Mouse (Mus musculus): Measurements from ENCODE around the gene Atp5j. TPM values are rescaled to one million over a fixed set of nuclear protein-coding genes. Genes with fewer than 3 reads are reported as not detected.

Gene Atp5j
- total and polyA plus RNA-seq, 2 experiments from 2014 or later: 405 to 3,491 TPM

- 0 out of 2 replicates have a peak, but pooled peaks cover 4% of the 10 kb centered on the region for H3K36me3 ChIP-seq (replicated peaks; ENCODE audit: control insufficient read depth, insufficient read depth, low read length)
- no peak overlapping the region for H3K9ac ChIP-seq (replicated peaks; ENCODE audit: low read depth, low read length)
- TF ChIP-seq CTCF (IDR thresholded peaks at IDR 0.05; ENCODE audit: low read depth) (no peak), EP300 (IDR thresholded peaks at IDR 0.05; ENCODE audit: low read depth) (no peak)
- no peaks in the 10 kb centered on the region for H3K9me3 ChIP-seq (replicated peaks; ENCODE audit: control insufficient read depth, low read length)
- no peak for ATAC-seq (ENCODE audit: insufficient read depth, low read depth)
- no peak overlapping the region for H3K4me3 ChIP-seq (ENCODE audit: low read depth, low read length)
- H3K27ac ChIP-seq (ENCODE audit: low read depth): no peak overlapping the region
- no peak overlapping the region for H3K4me2 ChIP-seq (ENCODE audit: low read depth, low read length)
- H3K4me1 ChIP-seq (ENCODE audit: control insufficient read depth, insufficient read depth): no peaks in the 10 kb centered on the region
- 90% methylated on average over 3 of the region's 3 CpGs for WGBS
- H3K27me3 ChIP-seq (ENCODE audit: control insufficient read depth, insufficient read depth, low read length): no peaks in the 10 kb centered on the region
- DNase-seq (ENCODE audit: low spot score): no peak
Observed at GRCm38 (mm10) chr16:84806175-84806574, 29.2 kb downstream of the Atp5j start.

GRCm38 (mm10) chr16:84804866-84805265 is 30.6 kb downstream of the Atp5j start:
- H3K4me2 ChIP-seq (ENCODE audit: low read depth, low read length): no peak overlapping the region
- no peak for DNase-seq (ENCODE audit: low spot score)
- peak; percentile 56; the same call in 1 of the 2 replicates for TF ChIP-seq EP300 (IDR thresholded peaks at IDR 0.05; ENCODE audit: low read depth)
- TF ChIP-seq CTCF (IDR thresholded peaks at IDR 0.05; ENCODE audit: low read depth): no peak
- H3K27ac ChIP-seq (ENCODE audit: low read depth): peak overlapping the region; percentile 59
- H3K36me3 ChIP-seq (replicated peaks; ENCODE audit: control insufficient read depth, insufficient read depth, low read length): 0 out of 2 replicates have a peak, but pooled peaks cover 4% of the 10 kb centered on the region
- H3K9ac ChIP-seq (replicated peaks; ENCODE audit: low read depth, low read length): no peak overlapping the region
- H3K4me1 ChIP-seq (ENCODE audit: control insufficient read depth, insufficient read depth): no peaks in the 10 kb centered on the region
- ATAC-seq (ENCODE audit: insufficient read depth, low read depth): no peak
- H3K4me3 ChIP-seq (ENCODE audit: low read depth, low read length): no peak overlapping the region
- H3K9me3 ChIP-seq (replicated peaks; ENCODE audit: control insufficient read depth, low read length): no peaks in the 10 kb centered on the region
- WGBS: 62% methylated on average over 5 of the region's 5 CpGs
- H3K27me3 ChIP-seq (ENCODE audit: control insufficient read depth, insufficient read depth, low read length): no peaks in the 10 kb centered on the region

GRCm38 (mm10) chr16:84802217-84802616 is 33.2 kb downstream of the Atp5j start:
- ATAC-seq (ENCODE audit: insufficient read depth, low read depth): peak; percentile 47; the same call in 1 of the 2 replicates
- Histone ChIP-seq H3K4me3 (ENCODE audit: low read depth, low read length) (no peak overlapping the region), H3K4me1 (ENCODE audit: control insufficient read depth, insufficient read depth) (no peaks in the 10 kb centered on the region), H3K27ac (ENCODE audit: low read depth) (peak overlapping the region; percentile 7; the same call in 1 of the 2 replicates), H3K36me3 (replicated peaks; ENCODE audit: control insufficient read depth, insufficient read depth, low read length) (no peaks in the 10 kb centered on the region), H3K4me2 (ENCODE audit: low read depth, low read length) (no peak overlapping the region), H3K9ac (replicated peaks; ENCODE audit: low read depth, low read length) (no peak overlapping the region), H3K9me3 (replicated peaks; ENCODE audit: control insufficient read depth, low read length) (no peaks in the 10 kb centered on the region), H3K27me3 (ENCODE audit: control insufficient read depth, insufficient read depth, low read length) (no peaks in the 10 kb centered on the region)
- WGBS: 33% methylated on average over 6 of the region's 6 CpGs
- TF ChIP-seq CTCF (IDR thresholded peaks at IDR 0.05; ENCODE audit: low read depth) (no peak), EP300 (IDR thresholded peaks at IDR 0.05; ENCODE audit: low read depth) (no peak)
- peak; percentile 50 for DNase-seq (ENCODE audit: low spot score)

- no peak for DNase-seq (ENCODE audit: low spot score)
- Histone ChIP-seq H3K4me1 (ENCODE audit: control insufficient read depth, insufficient read depth) (no peaks in the 10 kb centered on the region), H3K4me3 (ENCODE audit: low read depth, low read length) (no peak overlapping the region), H3K9me3 (replicated peaks; ENCODE audit: control insufficient read depth, low read length) (no peaks in the 10 kb centered on the region), H3K27me3 (ENCODE audit: control insufficient read depth, insufficient read depth, low read length) (no peaks in the 10 kb centered on the region), H3K36me3 (replicated peaks; ENCODE audit: control insufficient read depth, insufficient read depth, low read length) (no peaks in the 10 kb centered on the region), H3K4me2 (ENCODE audit: low read depth, low read length) (no peak overlapping the region), H3K27ac (ENCODE audit: low read depth) (no peak overlapping the region), H3K9ac (replicated peaks; ENCODE audit: low read depth, low read length) (no peak overlapping the region)
- TF ChIP-seq CTCF (IDR thresholded peaks at IDR 0.05; ENCODE audit: low read depth): no peak
- TF ChIP-seq EP300 (IDR thresholded peaks at IDR 0.05; ENCODE audit: low read depth): no peak
- WGBS: 89% methylated on average over 1 of the region's 2 CpGs
- ATAC-seq (ENCODE audit: insufficient read depth, low read depth): no peak
Observed at GRCm38 (mm10) chr16:84800038-84800437, 35.4 kb downstream of the Atp5j start.

GRCm38 (mm10) chr16:84796678-84797077 is 38.7 kb downstream of the Atp5j start:
- Histone ChIP-seq H3K4me1 (ENCODE audit: control insufficient read depth, insufficient read depth) (no peaks in the 10 kb centered on the region), H3K4me3 (ENCODE audit: low read depth, low read length) (no peak overlapping the region), H3K4me2 (ENCODE audit: low read depth, low read length) (no peak overlapping the region), H3K36me3 (replicated peaks; ENCODE audit: control insufficient read depth, insufficient read depth, low read length) (no peaks in the 10 kb centered on the region), H3K9ac (replicated peaks; ENCODE audit: low read depth, low read length) (no peak overlapping the region), H3K27ac (ENCODE audit: low read depth) (no peak overlapping the region), H3K9me3 (replicated peaks; ENCODE audit: control insufficient read depth, low read length) (no peaks in the 10 kb centered on the region), H3K27me3 (ENCODE audit: control insufficient read depth, insufficient read depth, low read length) (no peaks in the 10 kb centered on the region)
- 73% methylated on average over 9 of the region's 9 CpGs for WGBS
- ATAC-seq (ENCODE audit: insufficient read depth, low read depth): no peak
- TF ChIP-seq CTCF (IDR thresholded peaks at IDR 0.05; ENCODE audit: low read depth) (no peak), EP300 (IDR thresholded peaks at IDR 0.05; ENCODE audit: low read depth) (no peak)
- no peak for DNase-seq (ENCODE audit: low spot score)

- TF ChIP-seq CTCF (IDR thresholded peaks at IDR 0.05; ENCODE audit: low read depth) (0 out of 2 replicates have a peak, but pooled peaks have one; percentile 20), EP300 (IDR thresholded peaks at IDR 0.05; ENCODE audit: low read depth) (no peak)
- H3K27me3 ChIP-seq (ENCODE audit: control insufficient read depth, insufficient read depth, low read length): no peaks in the 10 kb centered on the region
- no peak overlapping the region for H3K4me3 ChIP-seq (ENCODE audit: low read depth, low read length)
- no peak for DNase-seq (ENCODE audit: low spot score)
- H3K4me1 ChIP-seq (ENCODE audit: control insufficient read depth, insufficient read depth): no peaks in the 10 kb centered on the region
- WGBS: 53% methylated on average over 3 of the region's 3 CpGs
- no peak for ATAC-seq (ENCODE audit: insufficient read depth, low read depth)
- no peaks in the 10 kb centered on the region for H3K36me3 ChIP-seq (replicated peaks; ENCODE audit: control insufficient read depth, insufficient read depth, low read length)
- no peak overlapping the region for H3K4me2 ChIP-seq (ENCODE audit: low read depth, low read length)
- H3K9ac ChIP-seq (replicated peaks; ENCODE audit: low read depth, low read length): no peak overlapping the region
- 0 out of 2 replicates have a peak, but pooled peaks cover 3% of the 10 kb centered on the region for H3K9me3 ChIP-seq (replicated peaks; ENCODE audit: control insufficient read depth, low read length)
- H3K27ac ChIP-seq (ENCODE audit: low read depth): no peak overlapping the region
Observed at GRCm38 (mm10) chr16:84795337-84795736, 40.1 kb downstream of the Atp5j start.
